Mouse (Mus musculus) left cerebral cortex, postnatal 14 days (tissue): ENCODE results near the gene Styxl1. TPM values are rescaled to one million over a fixed set of nuclear protein-coding genes. Genes with fewer than 3 reads are reported as not detected.

Experiments used
- DNase-seq, 2 experiments: peaks; one replicate each; pipeline ENCODE4 v3.0.0; 2021 to 2022; ENCODE audit warnings: low spot score in 2 of 2, mixed read lengths in 1 of 2
- intact Hi-C: fragments of 180-260 bp; cut with DNase I; formaldehyde crosslinking; loops from one replicate; pipeline ENCODE4 v1.15.1; 2025
- long read RNA-seq, 2 experiments: library from polyadenylated mRNA; stranded (forward); transcript quantifications; one replicate each; pipeline ENCODE4 v2.0.0; 2021
- total RNA-seq, 2 experiments: library from RNA; stranded (reverse); gene quantifications; 2 replicates each; pipeline ENCODE4 v1.2.3; 2021

Gene Styxl1
- not detected for total RNA-seq
- long read RNA-seq, experiment 1 = 0 reads
- long read RNA-seq, experiment 2 = 0 reads

DNA sequence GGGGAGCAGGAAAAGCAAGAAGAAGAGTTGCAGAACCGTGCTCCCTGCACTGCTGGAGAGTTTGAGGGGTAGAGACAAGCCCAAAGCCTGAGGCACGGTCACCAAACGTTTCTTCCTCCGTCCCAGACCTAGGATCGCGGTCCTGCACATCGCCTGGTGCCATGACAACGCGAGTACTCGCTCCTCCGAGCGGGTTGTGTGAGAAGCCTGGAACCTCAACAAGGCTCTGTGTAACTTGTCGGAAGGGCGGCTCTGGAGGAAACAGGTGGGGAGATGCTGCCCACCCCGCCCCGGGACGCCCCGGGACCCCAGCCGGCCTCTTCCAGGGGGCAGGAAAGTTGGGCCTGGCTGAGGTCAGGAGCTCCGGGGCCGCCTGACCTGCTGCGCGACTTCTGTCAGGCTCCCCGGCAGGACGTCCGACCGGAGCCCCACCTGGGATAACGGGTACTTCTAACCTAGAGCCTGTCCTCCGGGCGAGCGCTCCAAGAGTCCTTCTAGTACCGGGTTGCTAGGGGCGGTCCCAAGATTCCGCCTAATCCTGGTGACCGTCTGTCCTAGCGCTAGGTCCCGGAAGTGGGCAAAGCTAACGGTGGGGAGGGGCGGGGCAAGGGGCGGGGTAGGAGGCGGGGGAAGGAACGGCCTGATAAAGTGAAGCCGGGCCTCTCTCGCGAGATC lies at the start of gene Styxl1:
Gene Styxl1, minus strand, starts transcription at position 590 of the 675 bp plus-strand sequence.
- peak in 1 of 2 experiments; percentile 38 for DNase-seq
- intact Hi-C loops = no loop called here

DNA sequence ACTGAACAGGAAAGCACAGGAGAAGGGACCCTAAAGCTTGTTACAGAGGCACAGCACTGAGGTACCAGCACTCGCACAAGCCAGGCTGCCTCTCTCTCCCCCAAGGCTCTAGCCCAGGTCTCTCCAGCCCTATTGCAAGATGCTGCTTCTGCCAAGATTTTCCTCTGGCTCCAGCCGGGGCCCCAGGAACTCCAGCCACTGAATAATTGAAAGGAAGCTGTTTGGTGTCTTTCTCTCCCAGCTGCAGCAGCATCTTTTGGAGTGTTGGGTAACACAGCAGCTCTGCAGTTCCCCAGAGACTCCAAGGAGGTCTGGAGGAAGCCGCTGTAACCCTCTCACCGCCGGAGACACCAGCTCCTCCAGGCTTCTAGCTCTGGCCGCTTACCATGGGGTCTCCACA lies 48.0 kb upstream of the Styxl1 start:
- no peak for DNase-seq
- intact Hi-C loops = no loop called here

DNA sequence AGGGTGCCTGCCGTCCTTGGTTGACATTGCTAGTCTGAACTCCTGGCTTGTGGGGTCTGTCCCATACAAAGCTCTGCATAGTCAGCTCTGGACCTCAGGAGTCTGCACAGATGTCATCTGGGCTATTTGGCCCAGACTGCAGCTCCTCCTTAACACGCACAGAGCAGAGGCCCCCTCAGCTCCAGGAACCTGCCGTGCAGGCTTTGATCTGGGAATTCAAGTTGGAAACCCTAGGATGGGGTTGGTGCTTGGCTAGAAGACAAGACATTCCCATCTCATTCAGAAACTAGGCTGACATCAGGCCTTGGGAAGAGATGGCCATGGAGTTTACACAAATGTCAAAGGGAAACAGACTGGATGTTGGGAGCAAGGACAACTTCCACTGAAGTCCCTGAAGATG lies 46.3 kb upstream of the Styxl1 start:
- DNase-seq = no peak

DNA sequence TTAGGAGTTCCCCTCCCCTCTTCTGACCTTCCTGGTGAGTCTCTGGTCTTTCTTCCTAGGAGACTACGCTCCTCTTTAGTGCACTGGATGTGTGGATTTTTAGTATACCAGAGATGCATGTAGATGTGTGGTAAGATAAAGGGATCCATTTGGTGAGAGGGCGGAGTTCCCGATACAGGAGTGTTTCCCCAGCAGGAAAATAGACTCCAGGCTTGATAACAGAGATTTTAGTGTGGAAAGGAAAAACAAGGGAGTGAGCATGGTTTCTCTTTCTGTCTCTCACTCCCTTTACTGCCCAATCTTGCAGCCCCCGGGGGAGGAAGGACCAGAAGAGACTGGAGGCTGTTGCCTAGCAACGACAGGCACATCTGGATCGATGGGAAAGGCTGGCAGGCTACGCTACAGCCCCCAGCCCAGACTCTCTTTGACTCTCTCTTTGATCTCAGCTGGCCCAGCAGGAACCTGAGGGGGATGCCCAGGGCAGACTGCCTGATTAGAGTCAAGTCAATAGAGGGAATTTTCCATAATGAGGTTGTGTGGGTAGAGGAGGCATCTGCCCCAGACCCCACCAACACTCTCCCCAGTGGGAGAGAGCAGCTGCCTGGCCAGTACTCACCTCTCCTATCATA lies 44.2 kb upstream of the Styxl1 start:
- intact Hi-C loops = no loop called here
- peak in 1 of 2 experiments; percentile 23 for DNase-seq

More for the DNA sequence above, 46.3 kb upstream of the Styxl1 start:
- intact Hi-C loops = no loop called here

DNA sequence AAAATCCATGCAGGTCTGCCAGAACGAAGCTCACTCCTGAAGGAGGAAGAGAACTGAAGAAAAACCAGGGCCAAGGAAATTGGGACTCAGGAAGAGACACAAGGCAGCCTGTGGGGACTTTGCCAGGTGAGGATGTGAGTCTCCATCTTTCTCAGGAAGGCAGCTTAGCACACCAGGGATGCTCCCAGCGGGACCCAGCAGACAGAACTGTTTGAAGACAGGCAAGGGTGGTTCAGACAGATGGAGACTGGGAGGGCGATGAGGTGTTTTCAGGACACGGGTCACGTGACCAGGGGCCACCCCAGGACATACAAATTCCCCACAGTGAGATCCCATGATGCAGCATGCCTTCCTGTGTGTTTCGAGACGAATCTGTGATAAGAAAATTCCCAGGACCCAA lies 40.3 kb upstream of the Styxl1 start:
- intact Hi-C loops = no loop called here
- peak; percentile 19 to 45 for DNase-seq

DNA sequence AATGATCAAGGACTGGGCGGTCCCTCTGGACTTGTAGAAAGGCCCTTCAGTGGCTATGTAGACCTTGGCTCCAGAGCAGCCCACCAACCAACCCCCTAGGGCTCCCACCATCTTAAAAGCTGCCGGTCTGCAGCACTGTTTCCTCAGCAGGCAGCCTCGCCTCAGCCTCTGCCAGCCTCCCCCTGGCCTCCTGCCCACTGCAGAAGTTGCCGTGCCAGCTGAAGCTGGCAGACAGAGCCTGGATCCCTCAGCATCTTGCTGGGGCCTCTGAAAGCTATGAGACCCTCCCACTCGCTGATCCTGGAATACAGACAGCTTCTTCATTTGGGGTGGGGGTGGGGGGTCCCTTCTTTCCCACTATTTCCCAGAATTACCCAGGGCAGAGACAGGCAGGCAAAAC lies 34.8 kb upstream of the Styxl1 start:
- peak; percentile 67 to 76 for DNase-seq
- intact Hi-C loops = no loop called here

DNA sequence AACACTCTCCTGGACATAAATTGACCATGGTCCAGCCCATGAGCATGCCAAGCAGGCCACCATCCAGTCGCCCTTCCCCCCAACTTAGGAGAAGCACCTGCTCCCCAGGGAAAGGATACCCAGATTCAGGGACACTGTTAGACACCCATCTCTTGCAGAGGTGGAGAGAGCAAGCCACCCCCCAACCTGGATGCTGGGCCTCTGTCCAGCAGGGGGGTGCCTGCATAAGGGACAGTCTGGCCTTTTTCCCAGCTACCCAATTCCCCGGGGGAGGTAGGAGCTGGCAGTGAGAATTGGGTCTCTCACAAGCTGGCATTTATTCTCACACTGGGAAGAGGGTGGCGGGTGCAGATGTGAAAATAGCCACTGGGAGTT lies 29.1 kb upstream of the Styxl1 start:
- peak in 1 of 2 experiments; percentile 39 for DNase-seq
- intact Hi-C loops = no loop called here

DNA sequence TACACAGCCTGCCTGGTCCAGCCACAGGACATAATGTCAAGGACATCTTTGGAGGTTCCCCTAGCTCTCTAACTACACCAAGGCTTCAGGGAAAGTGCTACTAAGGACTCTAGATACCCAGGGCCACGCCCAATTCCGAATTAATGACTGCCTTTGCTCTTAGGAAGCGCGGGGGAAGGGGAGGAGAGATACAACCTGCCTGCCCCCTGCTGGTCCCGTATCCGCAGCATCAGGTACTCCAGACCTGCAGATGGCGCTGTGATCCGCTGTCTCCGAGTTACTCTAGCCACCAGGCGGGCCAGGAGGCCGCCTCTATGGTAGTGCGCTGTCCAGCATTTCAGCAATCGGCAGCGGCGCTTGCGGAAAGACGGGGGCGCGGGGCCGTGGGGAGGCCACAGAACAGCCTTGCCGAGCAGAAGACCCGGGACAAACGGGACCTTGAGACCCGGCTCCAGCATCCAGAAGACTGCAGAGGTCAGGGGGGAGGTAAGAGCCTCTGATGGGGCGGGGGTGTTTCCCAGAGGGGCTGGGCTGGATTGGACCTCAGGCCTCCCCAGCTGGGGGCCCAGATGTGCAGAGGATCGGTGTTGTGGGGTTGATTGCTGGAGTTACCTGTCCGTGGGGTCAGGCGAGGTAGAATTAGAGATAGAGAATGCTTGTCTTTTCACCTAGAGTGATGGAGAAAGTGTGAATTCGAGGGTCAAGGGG lies 28.5 kb upstream of the Styxl1 start, which contains the start of gene Srrm3:
Gene Srrm3, plus strand, starts transcription at position 336 of the 708 bp plus-strand sequence.
- intact Hi-C loops = no loop called here
- peak; percentile 95 for DNase-seq

DNA sequence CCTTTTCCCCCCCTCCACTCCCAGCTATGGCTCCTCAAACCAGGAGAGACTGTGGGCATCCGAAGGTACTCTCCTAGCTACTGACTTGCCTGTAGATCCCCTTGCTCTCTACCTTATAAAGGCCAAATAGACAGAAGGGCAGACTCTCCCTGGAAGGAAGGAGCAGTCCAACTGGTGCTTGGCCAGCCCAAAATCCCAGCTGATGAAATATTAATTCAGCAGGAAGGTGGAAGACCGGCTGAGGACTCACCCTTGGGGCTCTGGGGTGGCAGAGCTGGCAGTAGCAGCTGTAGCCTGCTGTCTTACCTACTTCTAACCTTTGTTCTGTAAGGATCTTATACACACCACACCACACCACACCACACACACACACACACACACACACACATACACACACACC lies 26.6 kb upstream of the Styxl1 start:
- DNase-seq = no peak
- intact Hi-C loops = no loop called here

DNA sequence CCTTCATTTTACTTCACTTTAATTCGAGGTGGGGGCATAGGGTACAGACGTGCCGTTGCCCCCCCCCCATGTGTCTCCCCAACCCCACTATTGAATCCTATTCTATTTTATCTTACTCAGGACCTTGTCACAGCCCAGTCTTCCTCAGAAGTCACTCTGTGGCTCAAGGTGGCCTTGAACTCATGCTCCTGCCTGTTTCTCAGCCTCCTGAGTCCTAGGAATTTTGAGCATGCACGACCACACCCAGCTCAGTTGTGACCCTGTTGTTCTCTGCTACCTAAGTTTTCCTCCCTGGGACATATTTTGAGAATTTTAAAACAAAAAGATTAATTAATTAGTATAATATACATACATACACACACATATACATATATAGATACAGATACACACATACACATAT lies 25.5 kb upstream of the Styxl1 start:
- intact Hi-C loops = no loop called here
- no peak for DNase-seq

DNA sequence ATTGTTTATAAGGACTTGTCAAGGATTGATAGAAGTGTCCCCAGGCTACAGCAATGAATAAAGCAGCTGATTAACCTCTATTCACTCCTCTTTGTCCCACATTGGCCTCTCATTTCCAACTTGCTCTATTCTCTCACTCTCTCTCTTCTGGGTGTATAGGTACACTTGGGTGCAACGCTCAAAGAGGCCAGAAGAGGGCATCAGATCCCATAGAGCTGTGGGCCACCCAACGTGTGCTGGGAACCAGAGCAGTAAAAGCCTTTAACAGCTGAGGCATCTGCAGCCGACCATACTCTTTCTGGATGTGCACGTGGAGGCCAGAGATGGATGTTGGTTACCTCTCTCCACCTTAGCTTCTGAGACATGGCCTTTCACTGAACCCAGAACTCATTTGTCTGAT lies 24.9 kb upstream of the Styxl1 start:
- intact Hi-C loops = no loop called here
- DNase-seq = no peak

DNA sequence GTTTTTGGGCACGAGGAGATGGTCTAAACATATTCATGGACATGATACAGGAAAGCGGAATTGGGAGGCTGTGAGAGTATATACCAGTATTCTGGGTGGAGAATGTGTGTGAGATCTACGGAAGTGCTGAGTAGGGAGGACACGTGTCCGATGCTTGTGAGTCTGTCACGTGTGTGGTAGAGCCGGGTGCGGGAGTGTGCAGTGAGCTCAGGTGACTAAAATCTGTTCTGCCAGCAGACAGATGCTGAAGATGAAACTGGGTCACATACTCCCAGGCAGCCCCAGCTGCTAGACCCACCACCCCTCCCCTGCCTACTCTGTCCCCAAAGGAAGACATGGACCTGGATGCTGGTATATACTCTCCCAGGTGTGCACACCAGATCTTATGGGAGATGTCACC lies 24.5 kb upstream of the Styxl1 start:
- DNase-seq = peak in 1 of 2 experiments; percentile 72
- intact Hi-C loops = no loop called here

DNA sequence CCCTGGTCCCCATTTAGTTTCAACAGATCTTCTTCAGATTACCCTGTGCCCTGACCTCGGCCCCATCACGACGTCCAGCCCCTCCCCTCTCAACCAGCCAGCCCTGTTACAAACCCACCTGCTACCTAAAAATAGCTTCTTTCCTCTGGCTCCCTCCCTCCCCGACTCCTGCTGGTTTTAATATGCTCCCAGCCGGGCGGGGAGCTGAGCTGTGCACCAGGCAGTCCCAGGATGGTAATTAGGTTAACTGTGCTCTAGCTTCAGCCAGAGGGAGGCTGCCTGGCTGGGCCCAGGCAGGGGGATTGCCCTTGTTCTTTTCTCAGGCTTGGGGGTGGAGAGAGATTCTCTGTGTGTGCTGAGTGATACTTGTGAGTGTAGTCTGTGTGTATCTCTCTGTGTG lies 22.7 kb upstream of the Styxl1 start:
- intact Hi-C loops = no loop called here
- no peak for DNase-seq

DNA sequence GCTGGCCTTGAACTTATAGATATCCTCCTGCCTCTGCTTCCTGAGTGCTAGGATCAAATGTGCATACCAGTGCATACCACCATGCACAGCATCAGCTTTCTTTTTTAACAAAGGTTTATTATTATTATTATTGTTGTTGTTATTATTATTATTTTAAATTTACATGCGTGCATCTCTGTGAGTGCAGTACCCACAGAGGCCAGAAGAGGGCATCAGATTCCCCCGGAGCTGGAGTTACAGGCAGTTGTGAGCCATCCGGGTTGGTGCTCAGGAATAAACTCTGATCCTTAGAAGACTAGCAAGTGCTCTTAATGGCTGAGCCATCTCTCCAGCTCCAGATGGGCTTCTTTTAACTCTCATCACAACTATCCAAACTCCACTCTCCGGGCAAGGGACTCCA lies 21.6 kb upstream of the Styxl1 start:
- intact Hi-C loops = no loop called here
- DNase-seq = no peak

DNA sequence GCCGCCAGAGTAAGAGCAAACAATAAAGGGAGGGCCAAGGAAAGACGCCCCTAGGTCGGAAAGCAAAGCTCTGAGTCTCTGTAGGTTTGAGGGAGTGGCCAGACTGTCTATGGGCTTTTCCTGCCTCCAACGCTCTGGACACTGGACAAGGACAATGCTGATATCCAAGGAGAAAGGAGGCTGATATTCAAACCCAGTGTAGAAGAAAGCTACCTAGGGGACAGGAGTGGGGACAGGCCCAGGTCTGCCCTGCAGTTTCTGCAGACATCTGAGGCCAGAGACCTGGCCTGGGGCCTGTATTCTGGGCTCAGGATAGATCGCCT lies 16.6 kb upstream of the Styxl1 start:
- DNase-seq = no peak
- intact Hi-C loops = loop anchor here (2.0 kb wide), 1 partner anchor 60 kb away; no protein-coding TSS in a partner anchor

DNA sequence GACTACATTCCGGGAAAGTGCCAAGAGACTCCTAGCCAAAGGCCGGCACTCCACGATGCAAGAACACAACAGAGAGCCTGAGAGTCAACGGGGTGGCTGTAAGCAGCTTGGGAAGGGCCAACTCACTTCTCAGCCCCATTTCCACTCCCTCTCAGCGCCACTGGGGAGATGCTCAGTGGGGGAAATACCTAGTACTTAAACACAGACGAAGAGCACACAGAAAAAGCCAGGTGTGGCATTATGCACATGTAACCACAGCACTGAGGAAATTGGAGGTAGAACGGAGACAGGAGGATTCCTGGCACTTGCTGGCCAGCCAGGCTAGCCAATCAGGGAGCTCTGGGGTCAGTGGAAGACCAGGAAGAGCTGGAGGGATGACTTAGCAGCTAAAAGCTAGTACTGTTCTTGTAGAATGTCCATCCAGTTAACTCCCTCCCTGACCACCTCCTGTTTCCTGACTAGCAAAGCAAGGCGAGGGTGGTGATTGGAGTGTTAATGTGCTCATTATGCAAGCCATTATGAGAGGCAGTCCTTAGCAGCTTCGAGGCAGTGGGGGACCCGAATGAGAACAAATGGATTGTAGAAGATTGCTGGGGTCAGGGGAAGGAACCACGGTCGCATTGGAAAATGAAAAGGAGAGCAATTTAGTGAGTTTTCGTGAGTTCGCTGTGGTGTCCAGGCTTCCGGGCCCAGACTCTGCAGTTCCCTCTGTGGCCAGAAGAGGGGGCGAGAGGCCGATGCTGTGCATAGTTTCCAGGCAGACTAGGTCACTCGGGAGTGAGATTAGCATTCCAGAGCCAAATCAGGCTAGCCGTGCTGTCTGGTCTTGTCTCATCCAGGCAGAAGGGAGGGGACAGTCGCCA lies 16.0 kb upstream of the Styxl1 start:
- intact Hi-C loops = loop anchor here (2.0 kb wide), 1 partner anchor 61 kb away; no protein-coding TSS in a partner anchor

DNA sequence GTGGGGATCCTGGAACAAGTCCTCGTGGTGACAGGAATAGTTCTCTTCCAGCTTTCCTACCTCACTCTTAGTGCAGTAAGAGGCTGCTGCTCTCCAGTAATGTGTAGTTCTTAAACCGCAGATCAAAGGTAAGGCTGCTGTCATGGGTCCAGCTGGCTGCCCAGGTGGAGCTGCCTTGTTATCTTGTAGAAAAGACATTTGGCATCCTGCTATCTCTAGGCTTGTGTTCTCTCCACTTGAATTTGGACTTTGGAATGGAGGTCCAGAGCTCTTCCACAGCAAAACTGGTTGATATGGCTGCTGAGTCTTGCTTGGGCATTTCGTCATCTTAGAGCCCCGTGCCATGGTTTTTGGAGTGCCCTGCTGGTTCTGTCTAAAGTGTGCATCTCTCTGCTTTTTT lies 4.7 kb upstream of the Styxl1 start:
- intact Hi-C loops = no loop called here
- no peak for DNase-seq

More for the DNA sequence above, 16.0 kb upstream of the Styxl1 start:
- peak; percentile 92 to 93 for DNase-seq

DNA sequence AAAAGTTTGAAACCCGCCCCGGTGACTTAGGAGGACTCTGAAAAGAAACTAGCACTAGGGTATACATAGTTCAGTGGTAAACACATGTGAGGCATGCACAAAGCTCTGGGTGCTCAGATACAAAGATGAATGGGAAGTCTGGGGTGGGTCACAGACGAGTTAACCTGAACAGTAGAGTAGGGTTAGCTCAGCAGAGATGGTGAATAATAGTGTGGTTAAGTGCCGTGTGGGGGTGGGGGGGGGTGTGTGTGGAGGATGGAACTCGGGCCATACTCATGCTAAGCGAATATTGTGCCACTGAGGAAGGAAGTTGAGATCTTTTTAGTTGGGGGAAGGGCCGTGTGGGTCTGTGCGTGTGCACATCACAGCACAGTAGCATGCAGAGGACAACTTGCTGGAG lies 2.1 kb upstream of the Styxl1 start:
- DNase-seq = no peak
- intact Hi-C loops = no loop called here
